Mouse (Mus musculus) NIH3T3 (cell line): ENCODE data around the gene Lmo2.
"Not testable (repeated sequence)": the region's sequence is repeated elsewhere in the genome, so short reads cannot be mapped to it uniquely, and the experiment has no call there.

Experiments
- DNase-seq: peaks from one replicate; pipeline ENCODE4 v3.0.0-alpha.2; 2012; ENCODE audit warnings: low read depth

Lmo2 gene

GRCm38 (mm10) chr2:103982250-103982649 lies 24.5 kb downstream of the Lmo2 start:
- peak; percentile 82 for DNase-seq

GRCm38 (mm10) chr2:103983146-103983545 lies 25.4 kb downstream of the Lmo2 start:
- no peak for DNase-seq

- DNase-seq: not testable (repeated sequence)
Observed at GRCm38 (mm10) chr2:103987595-103987994, 29.8 kb downstream of the Lmo2 start.

- no peak for DNase-seq
Observed at GRCm38 (mm10) chr2:103989724-103990123, 31.9 kb downstream of the Lmo2 start.

GRCm38 (mm10) chr2:103991303-103991702 lies 33.5 kb downstream of the Lmo2 start:
- DNase-seq: no peak

- DNase-seq: no peak
Observed at GRCm38 (mm10) chr2:103992162-103992561, 34.4 kb downstream of the Lmo2 start.

GRCm38 (mm10) chr2:103992618-103993332 lies 35.0 kb downstream of the Lmo2 start:
- no peak for DNase-seq

- DNase-seq: peak; percentile 36
Observed at GRCm38 (mm10) chr2:104001076-104001475, 43.3 kb downstream of the Lmo2 start.

GRCm38 (mm10) chr2:104001861-104002260 lies 44.1 kb downstream of the Lmo2 start:
- DNase-seq: no peak

- peak; percentile 17 for DNase-seq
Observed at GRCm38 (mm10) chr2:104002711-104003413, 45.1 kb downstream of the Lmo2 start.

- no peak for DNase-seq
Observed at GRCm38 (mm10) chr2:104007793-104008519, 50.2 kb downstream of the Lmo2 start.

- not testable (repeated sequence) for DNase-seq
Observed at GRCm38 (mm10) chr2:104008853-104009252, 51.1 kb downstream of the Lmo2 start.

GRCm38 (mm10) chr2:104023096-104023495 lies 65.3 kb downstream of the Lmo2 start:
- DNase-seq: no peak

GRCm38 (mm10) chr2:104024656-104025055 lies 66.9 kb downstream of the Lmo2 start:
- DNase-seq: no peak

GRCm38 (mm10) chr2:104027458-104028138 lies 69.8 kb downstream of the Lmo2 start, which contains the start of gene Fbxo3:
Gene Fbxo3 (plus strand): TSS chr2:104027721.
- DNase-seq: peak; percentile 82

GRCm38 (mm10) chr2:104028139-104028723 lies 70.4 kb downstream of the Lmo2 start, which contains the start of gene 4931422A03Rik:
Gene 4931422A03Rik (minus strand): TSS chr2:104028361.
- DNase-seq: no peak

- no peak for DNase-seq
Observed at GRCm38 (mm10) chr2:104029074-104029473, 71.3 kb downstream of the Lmo2 start.

- DNase-seq: no peak
Observed at GRCm38 (mm10) chr2:104030381-104030780, 72.6 kb downstream of the Lmo2 start.
